Mouse (Mus musculus) spleen, postnatal 4 days (tissue): ENCODE results near the gene Higd1c.
A peak's percentile ranks its signal among the peaks of the same experiment; 100 is the strongest.
"Not testable (repeated sequence)": the region's sequence is repeated elsewhere in the genome, so short reads cannot be mapped to it uniquely, and the experiment has no call there.

ENCODE experiments used
- DNase-seq, 2 experiments: peaks; one replicate each; pipeline ENCODE4 v3.0.0; 2022; ENCODE audit warnings: low spot score in 2 of 2

Gene Higd1c

DNA sequence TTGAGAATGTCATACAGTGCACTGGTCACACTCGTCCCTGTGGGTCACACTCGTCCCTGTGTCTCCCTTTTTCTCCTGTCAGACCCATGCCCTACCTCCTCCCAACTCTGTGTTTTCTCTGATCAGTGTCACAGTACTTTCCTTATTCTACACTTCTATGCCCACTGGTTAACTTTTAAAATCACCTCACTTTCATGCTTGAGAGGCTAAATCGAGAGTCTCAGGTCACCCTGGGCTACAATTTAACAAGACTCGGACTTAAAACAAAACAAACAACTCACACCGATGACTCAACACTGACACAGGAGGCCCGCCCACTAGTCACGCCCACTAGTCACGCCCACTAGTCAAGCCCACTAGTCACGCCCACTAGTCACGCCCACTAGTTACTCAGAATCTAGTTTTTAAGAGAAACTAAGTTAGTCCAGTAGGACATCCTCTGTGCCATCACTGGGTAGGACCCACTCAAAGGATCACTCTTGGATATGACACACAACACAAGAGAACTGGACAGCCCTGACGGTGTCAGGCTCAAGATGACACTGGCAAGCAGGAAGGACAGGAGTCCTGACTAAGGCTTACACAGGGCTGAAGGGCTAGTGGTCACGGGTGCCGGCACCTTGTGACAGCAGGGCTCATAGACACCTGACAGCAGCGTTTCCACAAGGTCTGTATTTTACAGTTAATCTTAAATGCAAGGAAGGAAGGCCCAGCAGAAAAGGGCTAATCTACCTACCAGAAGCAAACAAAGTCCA lies 46.8 kb downstream of the Higd1c start:
- peak; percentile 84 to 85 for DNase-seq

DNA sequence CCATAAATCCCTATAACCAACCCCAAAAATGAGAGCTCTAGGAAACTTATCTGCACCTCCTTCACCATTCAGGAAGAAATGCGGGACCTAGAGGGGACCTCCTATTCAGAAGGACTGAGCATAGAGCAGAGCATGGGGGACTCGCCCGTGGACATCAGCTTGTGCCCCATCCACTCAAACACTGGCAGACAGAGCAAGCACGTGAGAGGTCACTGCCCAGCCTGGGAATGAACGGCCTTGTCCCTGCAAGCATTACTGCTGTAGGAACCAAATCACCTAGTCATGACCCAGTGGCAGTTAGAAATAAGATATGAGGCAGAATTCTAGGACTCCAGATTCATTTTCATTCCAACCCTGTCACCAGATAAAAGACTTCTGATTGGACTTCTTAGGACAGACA lies 47.4 kb downstream of the Higd1c start:
- DNase-seq = no peak

DNA sequence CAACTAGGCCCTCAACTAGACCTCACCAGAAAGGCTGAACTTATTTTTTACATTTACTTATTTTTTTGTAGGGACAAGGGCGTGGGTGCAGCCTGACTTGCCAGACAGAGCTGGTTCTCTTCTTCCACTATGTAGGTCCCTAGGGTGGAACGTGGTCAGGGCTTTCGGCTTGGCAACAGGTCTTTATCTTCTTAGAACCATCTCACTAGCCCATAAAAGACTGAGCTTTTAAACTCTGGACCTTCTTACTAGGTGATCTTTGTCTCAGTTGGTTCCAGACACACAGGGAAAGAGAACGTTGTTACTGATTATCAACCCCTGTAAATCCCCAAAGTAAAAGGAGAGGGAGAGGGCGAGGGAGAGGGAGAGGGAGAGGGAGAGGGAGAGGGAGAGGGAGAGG lies 49.0 kb downstream of the Higd1c start:
- no peak for DNase-seq

DNA sequence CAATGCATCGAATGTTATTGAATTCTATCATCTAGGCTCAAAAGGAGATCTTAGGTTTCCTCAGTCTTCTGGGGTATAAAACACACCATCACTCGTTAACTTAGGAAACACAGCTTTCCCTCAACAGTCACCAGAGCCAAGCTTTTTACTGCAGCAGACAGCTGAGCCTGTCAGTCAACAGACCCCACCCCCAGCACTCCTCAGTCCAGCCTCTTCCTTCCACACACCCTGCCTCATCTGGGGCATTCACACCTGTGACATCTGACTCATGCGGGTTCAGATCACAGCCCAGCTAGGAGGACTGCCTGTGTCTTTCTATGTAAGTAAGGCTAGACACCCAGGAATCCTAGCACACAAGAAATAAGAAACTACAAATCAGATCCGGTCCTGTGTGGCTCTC lies 49.7 kb downstream of the Higd1c start:
- no peak for DNase-seq

DNA sequence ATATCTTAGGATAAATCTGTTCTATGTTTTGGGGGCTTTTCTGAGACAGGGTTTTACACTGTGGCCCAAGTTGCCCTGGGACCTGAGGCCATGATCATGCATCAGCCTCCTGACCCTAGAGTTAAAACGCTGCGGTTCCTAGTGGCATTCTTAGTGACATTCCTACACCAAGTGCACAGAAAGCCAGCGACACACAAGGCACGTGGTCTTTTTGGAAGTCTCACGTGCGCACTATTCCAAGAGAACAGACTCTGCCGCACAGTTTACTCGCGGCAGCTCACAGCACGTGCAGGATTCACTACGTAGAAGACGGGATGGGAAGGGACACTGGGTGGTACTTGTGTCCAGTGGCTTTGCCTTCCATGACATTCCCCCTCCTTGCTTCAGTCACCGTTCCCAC lies 50.6 kb downstream of the Higd1c start:
- no peak for DNase-seq

DNA sequence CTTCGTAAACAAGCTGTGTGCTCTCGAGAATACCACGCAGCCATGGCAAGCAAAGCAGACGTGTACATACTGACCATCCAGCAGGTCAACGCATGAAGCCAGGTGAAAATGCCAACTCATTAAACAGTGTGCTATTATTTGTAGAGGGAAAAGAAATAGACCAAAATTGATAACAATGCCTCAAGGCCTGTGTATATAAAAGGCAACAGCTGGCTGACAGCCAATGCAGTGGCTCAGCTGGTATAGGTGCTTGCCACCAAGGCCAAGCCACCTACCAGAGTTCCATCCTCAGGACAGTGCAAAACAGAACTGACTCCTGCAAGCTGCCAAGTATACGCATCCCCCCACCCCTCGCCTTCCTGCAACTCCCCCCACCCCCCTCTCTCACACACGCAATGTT lies 51.3 kb downstream of the Higd1c start:
- no peak for DNase-seq

DNA sequence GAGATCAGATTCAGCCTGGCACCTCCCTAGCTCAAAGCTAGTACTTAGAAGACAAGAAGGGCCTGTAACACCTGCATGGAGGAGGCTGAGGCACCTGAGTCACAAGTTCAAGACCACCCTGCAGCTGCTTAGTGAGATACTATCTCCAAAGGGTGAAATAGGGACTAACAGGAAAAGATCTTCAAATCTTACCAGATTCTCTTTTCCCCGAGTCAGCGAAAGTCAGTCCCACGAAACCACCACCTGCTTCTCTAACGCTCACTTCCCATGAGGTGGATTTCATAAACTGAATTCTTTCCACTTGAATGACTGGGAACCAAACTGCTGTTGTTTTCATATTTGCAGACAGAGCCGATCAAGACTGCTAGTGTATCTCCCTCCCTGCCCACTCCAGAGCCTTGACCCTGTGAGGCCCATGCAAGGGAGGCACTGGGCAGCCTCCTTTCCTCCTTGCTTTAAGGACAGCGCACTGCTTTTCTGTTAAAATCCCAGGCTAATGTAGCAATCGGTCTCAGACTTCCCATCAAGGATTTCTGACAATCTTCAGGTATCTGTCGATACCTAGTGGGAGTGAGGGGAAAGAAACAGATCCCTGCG lies 53.6 kb downstream of the Higd1c start:
- no peak for DNase-seq

DNA sequence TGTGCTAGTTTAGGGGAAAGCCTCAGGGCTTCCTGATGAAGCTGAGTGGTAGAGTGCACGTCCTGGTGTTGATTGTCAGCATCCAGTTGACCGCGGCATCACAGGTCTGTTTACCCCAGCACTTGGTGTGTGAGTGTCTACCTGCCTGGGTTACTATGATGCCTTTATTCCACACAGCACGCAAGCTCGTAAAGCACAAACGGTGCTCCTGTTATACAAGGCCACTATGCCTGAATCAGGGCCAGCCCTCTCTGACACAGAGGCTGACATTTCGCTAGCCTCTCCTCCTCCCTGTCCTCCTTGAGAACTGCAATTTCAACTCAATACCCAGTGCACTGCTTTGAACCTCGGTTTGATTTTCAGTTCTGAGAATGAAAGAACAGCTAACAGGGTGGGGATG lies 55.0 kb downstream of the Higd1c start:
- DNase-seq = peak in 1 of 2 experiments; percentile 67

DNA sequence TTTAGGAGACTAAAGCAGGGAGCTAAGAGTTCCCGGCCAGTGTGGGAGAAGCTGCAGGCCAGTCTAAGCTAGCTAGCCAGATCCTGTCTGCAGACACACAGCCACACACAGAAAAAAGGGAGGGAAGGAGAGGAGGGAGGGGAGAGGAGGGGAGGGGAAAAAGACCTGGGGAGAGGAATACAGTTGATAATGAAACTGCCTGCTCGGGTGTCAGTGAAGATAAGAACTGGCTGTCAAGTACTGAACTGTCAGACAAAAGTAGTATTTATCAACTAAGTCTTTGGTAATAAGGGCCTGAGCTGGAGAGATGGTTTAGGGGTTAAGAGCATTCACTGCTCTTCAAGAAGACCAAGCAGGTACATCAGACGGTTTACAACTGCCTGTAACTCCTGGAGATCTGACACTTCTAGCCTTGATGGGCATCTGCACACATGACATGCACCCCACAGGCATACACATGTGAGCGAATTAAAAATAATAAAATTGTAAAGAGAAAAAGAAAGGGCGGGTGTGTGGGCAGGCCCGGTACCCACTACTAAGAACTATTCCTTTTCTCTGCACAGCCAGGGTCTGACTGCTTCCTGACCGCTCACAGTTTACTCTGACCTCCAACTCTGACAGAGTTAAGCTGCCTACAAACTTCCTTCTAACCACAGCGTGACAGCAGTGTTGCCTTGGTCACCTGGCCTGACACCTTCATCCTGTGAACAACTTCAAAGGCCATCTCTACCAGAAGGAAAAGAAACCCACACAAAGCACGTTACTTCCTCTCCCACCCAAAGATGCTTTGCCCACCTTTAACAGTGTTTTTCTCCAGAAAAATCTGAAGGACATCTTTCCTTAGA lies 55.8 kb downstream of the Higd1c start:
- DNase-seq = peak in 1 of 2 experiments; percentile 46

DNA sequence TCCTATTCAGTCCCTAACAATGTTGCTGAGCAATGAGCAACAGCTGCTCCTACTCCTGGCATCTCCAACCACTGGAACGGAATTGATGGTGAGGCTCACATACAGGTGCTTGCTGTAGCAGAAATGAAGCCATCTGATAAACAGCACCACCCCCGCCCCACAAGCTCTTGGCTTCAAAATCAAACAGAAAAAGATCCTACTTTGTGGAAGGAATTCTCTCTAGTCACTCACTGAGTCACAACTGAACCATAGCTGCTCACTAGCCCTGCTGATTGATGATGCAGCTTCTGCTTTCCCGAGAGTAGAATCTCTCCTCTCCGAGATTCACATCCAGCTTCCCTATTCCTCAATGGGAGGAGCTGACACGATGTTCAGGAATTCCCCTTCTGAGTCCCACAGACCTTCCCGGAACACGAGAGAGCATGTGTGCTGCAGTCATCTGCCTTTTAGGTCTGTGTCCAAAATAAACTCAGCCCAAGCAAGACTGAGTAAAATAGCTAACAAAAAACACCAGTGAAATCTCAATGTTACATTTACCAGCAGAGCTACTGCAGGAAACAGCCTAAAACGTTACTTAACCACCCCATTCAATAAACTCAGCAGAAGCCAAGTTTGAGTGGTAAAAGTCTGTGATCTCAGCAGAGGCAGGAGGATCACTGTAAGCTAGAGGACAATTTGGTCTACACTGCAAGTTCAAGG lies 56.9 kb downstream of the Higd1c start:
- DNase-seq = no peak

DNA sequence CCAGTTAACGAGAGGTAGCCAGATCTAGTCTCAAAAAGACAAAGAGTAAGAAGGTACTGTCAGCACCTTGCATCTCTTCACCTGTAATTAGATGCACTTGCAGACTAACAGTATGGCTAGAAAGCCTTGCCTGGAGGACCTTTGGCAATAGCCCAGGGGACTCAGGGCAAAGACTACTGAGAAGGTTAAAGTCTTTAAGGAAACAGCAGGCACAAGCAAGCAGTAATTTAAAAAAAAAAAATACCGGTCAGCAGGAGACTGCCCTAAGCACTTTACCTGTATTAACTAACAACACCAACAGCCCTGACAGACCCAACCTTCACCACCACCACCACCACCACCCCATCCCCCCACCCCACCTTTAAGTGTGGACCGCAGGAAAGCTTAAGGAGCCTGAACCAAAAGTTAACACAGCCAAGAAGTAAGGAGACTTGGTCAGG lies 57.4 kb downstream of the Higd1c start, which contains the start of gene Gm5475:
Gene Gm5475 (plus strand): TSS at position 390 of the 440 bp plus-strand sequence.
- DNase-seq = not testable (repeated sequence)

DNA sequence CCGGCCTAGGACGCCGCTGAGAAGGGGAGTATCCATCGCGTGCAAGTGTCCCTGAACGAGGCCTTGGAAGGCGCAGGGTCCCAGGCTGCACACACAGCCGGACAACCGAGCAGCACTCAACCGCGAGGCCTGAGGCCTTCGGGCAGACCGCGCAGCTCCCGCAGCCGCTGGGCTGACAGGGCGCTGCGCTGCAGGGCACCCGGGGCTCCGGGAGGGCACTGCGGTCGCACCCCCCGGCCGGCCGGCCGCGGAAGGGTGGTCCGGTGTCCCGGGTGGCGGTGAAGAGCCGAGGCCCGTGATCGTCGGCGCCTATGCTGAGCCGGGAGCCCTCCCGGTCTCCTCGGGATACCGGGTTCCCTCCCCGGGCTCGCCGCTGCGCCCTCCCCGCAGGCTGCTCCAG lies 58.1 kb downstream of the Higd1c start:
- DNase-seq = peak in 1 of 2 experiments; percentile 44

DNA sequence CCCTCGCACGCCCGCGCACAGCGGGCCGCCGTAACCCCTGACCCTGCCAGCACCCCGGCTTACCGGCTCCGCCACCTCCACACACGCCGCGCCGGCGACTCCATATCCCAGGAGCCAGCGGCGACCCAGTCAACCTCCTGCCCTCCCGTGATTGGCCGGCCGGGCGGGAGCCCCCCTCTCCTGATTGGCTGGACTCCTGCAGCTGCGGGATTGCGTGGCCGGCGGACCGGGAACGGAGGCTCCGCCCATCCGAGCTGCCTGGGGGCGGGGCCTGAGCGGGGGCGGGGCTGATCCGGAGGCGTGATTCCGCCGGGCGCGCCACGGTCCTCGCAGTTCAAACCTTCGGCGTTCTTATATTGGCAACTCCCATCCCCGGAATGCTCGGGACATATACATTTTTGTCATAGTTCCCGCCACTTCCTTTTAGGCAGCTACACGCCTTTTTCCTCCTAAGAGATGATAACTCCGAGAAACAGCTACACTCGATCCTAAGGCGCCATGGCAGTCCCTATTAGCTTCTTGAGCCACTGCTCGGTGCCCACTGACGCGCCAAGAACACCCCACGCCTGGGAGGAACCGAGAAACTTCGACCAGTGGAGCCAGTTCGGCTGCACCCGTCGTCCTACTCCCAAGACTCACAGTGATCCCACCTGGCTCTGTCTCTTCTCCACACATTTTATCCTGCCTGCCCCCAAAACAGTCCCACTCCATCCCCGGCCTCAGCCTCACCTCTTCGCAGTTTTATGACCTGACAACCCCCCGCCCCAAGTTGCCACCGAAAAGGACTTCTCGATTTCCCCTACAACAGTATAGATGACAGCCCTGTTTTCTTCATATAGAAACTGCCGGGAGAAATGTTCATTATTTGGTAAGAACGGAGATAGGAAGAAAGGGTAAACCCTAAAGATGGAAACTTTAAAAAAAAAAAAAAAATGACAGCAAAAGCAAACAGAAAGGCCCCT lies 58.8 kb downstream of the Higd1c start:
- peak; percentile 97 to 98 for DNase-seq

DNA sequence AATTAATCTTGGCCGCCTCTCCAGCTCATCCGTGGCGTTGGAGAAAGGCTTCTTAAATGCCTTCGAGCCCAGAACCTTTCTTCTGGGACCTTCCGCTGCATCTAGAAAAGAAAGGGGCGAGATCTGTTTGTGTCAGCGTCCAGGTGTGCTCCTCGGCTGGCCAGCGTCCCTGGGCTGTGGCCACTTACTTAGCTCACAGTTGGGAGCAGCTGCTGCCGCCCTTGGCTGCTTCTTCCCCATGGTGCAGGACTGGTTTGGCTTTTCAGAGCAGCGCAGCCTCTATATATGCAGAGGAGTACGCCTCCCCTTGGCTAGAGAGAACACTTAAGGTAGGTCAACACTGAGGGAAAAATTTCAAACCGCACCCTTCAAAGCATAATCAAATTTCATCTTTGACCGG lies 59.6 kb downstream of the Higd1c start:
- DNase-seq = peak; percentile 38 to 72

DNA sequence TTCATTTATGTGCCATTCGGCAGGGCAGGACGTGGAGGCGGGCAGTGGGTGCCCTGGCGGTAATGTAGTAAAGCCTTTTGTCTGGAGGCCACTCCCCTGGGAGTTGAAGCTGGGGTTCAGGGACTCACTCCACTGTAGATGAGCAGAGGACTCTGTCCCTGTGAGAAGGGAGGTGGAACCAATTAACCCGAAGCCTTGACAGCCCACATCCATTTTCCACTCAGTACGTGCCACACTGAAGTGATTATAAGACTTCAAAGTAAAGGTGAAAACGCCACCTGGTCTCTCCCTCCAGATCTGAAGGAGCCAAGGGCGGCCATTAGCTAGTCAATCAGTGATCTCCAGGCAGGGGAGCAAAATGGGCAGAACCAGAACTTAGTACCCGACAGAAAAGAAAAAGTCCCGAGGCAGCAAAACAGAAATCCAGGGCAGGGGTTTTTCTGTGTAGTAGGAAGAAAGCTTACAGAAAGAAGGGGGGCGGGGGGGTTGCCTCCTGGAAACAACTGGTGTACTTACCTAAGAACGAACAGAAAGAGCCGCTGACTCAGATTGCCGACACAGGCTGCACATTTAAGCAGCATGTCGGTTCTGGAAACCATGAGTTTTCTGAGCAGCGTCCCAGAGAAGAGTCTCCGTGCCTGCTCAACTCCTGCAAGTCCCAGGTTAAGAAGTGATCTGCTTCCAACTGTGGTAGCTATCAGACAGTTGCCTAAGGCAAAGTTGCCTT lies 60.2 kb downstream of the Higd1c start, which contains the start of gene Slc11a2:
Gene Slc11a2 (minus strand): TSS at position 677 of the 727 bp plus-strand sequence.
- no peak for DNase-seq

DNA sequence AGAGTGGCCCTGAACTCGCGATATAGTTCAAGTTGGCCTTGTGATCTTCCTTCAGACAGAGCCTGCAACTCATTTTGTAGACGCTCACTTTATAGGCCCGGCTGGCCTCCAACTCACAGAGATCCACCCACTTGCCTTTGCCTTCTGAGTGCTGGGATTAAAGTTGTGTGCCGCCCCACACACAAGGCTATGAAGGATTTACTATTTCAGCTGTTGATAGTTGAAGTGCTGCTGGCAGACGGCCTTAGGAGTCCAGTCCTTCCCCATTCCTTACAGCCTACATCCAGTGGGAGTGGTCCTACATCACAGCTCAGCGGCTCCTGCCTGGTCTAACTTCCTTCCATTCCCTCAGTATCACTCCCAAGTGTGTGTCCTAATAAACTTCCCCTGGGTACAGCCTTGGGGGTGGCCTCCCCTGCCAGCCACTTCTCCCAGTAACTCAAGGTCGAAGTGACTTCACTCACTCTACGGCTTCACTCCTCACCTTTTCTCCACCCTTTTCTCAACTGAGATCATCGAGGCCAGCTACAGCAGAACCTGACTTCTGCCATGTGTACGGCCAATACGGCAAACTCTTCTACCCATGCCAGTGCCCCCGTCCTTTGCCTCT lies 64.1 kb downstream of the Higd1c start:
- no peak for DNase-seq

DNA sequence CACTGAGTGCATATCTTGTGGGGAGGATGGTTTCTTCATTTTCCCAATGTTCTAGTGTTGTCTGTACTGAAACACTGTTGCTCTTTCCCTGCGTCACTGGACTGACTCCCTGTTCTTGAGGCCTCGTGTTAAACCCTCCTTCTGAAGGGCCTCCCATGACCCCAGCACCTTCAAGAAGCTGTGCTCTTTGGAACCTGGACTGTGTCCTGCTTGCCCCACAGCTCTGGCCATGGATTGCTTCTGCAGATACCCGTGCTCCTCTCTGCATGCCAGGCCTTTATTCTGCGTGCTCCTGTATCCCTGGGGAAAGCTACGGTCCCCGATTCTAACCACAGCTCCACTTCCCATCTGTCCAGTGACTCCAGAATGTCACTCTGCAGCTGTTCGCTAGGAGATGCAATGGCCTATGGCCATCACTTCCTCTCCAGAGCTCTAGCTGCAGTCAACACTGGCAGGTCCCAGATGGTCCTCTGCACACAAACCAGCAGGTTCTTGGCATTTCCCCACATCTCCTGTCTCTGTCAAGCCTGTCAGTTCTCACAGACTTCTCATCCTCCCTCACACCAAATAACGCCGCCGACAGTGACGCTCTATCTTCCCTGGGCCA lies 65.7 kb downstream of the Higd1c start:
- DNase-seq = no peak

DNA sequence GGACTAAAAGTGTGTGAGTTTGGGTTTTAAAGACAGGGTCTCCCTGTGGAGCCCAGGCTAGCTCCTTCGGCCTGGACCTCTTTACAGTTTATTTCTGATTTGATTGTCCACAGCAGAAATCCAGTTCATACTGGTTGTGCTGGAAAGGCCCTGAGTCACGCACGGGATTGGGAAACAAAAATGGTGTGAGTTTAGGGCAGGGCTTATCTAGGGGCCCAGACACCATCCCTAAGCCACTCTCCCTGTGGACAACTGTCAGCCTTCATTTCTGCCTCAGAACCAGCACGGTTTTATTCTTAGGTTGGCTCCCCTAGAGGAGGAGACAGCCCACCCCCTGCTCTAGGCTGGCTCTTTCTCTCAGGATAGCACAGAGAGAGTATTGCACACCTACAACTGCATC lies 68.9 kb downstream of the Higd1c start:
- DNase-seq = no peak
